Mouse (Mus musculus) gastrocnemius, postnatal 14 days (tissue): Measurements from ENCODE around the gene Sparcl1. TPM values are rescaled to one million over a fixed set of nuclear protein-coding genes. Genes with fewer than 3 reads are reported as not detected.

Experiments
- DNase-seq: peaks from one replicate; pipeline ENCODE4 v3.0.0; 2021; ENCODE audit warnings: mixed read lengths
- intact Hi-C: fragments of 180-260 bp; cut with DNase I; formaldehyde crosslinking; loops from one replicate; pipeline ENCODE4 v1.15.1; 2025; ENCODE audit warnings: low total_unique reads
- microRNA-seq, 2 experiments: library from miRNA; unstranded; fragments of <30 nt; microRNA quantifications; one replicate each; pipeline ENCODE4 v1.2.0; 2021
- total RNA-seq, 2 experiments: library from RNA; stranded (reverse); gene quantifications; 2 replicates each; pipeline ENCODE4 v1.2.3; 2021

Sparcl1 gene
- total RNA-seq, 2 experiments from 2014 or later, result 243 to 252 TPM

DNA sequence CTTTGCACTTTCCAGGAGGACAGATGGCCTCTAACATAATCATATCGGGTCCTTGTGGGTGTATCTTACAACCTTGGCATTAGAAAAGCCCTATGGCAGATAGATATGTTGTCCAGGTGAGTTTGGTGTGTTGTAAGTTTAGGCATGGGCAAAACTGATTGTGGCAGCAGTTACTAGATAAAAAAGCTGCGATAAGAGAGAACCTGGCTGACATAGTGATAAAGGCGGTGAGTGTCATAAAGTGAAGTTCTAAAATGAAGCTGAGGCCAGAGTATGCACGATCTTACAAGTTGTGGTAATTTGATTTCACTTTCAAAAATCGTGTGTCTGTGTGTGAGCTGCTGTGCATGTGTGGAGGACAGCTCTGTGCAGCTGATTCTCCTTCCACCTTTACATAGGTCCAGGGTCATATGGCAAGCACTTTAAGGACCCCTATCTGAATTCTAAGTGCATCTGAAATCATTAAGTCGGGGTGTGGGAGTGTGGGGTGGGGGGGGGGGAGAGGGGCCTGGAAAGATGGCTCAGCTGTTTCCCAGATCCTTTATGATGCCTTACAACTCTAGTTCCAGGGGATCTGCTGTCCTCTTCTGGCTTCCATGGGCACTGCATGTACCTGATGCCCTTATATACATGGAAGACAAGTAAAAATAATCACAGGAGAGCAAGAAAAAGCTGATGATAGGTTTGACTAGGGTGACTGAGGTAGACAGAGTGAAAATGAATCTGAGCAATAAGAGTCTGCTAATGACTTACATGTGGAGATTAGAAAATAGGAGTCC lies 74.2 kb downstream of the Sparcl1 start:
- intact Hi-C loops, result loop anchor here (5.0 kb wide), 1 partner anchor 37 kb away; no protein-coding TSS in a partner anchor
- no peak for DNase-seq

DNA sequence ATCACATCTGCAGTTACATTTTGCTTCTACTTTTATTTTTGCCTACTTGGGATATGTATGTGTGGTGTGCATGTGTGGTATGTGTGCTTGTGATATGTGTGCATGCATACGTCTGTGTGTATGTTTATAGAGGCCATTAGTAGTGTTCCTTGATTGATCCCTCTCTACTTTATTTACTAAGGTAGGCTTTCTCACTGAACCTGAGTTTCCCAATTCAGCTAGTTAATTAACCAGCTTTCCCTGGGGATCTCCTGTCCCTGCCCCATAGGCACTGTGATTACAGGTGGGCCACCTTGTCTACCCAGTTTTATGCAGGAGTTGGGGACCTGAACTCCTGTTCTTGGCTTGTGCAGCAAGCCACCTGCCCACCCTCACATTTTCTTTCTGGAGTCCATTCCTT lies 76.8 kb downstream of the Sparcl1 start:
- DNase-seq, result no peak
- intact Hi-C loops, result loop anchor here (5.0 kb wide), 1 partner anchor 34 kb away; no protein-coding TSS in a partner anchor

DNA sequence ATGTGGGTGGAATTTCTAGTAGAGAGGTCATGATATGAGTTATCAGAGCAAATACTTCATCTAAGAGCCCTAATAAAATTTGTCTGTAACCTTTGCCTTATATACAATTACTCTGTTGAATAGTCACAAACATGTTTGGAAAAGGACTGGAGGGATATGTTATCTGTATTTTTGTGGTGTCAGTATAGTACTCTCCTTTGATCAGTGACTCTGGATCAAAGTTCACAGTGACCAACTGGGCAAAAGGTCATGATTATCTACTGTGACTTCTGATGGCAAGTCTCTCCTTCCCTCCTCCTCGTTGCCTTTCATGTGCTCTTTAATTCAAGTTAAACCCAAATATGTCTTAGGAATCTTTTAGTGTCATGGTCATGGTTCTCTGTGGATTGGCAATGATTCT lies 77.7 kb downstream of the Sparcl1 start:
- intact Hi-C loops, result loop anchor here (5.0 kb wide), 1 partner anchor 34 kb away; no protein-coding TSS in a partner anchor
- no peak for DNase-seq

DNA sequence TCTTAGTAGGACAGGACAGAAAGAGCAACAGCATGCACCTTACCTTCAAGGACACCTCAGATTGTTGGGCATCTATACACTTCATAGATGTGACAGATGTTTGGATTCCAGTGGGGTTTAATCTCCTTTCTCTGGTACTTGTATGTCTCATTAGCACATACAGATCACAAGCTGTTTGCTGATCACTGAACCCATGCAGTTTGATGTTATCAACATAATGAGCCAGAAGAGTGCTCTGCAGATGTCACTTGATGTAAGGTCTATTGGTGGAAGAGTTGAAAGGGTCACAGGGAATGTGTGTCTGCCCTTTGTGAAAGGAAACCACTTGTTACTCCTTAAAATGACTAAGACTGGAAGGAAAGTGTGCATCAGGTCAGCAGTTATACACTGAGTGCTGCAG lies 78.5 kb downstream of the Sparcl1 start:
- intact Hi-C loops, result loop anchor here (5.0 kb wide), 1 partner anchor 33 kb away; no protein-coding TSS in a partner anchor
- DNase-seq, result no peak

DNA sequence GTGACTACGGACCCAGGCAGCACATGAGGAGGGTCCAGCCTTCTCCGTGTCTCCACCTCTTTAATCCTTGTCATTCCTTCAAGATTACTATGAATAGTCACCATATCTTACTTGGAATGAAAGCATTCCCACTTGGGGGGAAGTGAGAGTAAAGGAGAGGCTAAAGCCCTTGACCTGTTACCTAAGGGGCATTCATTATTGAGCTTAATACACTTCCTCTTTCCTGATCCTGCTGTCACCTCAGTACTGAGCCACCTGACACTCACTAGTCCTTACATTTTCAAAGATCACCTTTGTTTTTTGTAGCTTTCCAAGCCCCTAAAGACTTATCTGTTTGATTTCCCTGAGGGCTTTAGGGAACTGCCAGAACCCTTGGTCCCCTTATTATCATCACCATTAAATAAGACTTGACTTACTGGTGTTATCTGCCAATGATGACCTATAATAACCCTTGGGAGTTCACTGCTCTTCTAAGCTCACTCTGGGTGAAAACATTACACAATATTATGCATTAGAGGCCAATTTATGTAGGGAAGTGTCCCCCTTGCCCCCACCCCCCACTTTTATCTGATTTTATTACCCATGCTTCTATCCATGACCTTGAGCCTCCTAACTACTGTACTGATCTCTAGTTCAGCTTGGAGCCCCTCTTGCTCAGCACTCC lies 81.0 kb downstream of the Sparcl1 start:
- DNase-seq, result no peak
- intact Hi-C loops, result no loop called here

Small RNAs within 50 kb of the gene (microRNA-seq; reads per million reads assigned to microRNA genes)
- gene Mir5619, result 0.96 to 1.0 reads per million in 2 experiments

Other genes with a start within 250 kb of the Sparcl1 start
- gene Klhl8, start 202.5 kb downstream of the Sparcl1 start, total RNA-seq, result 10 to 100 TPM; 18.1 to 21.5 TPM
- not detected for gene Hsd17b13, start 136.3 kb downstream of the Sparcl1 start, total RNA-seq
- 10 to 100 TPM; 13.7 to 14.1 TPM for gene Hsd17b11, start 91.8 kb downstream of the Sparcl1 start, total RNA-seq
- 10 to 100 TPM; 52.1 to 53.6 TPM for gene Nudt9, start 67.4 kb downstream of the Sparcl1 start, total RNA-seq
- gene Gm17660, start 36.1 kb downstream of the Sparcl1 start, total RNA-seq, result not detected
- gene Dspp, start 57.0 kb upstream of the Sparcl1 start, total RNA-seq, result not detected
- 1 to 10 TPM; 2.7 to 4.2 TPM for gene Dmp1, start 88.9 kb upstream of the Sparcl1 start, total RNA-seq
- gene Ibsp, start 185.4 kb upstream of the Sparcl1 start, total RNA-seq, result not detected
- gene Mepe, start 211.6 kb upstream of the Sparcl1 start, total RNA-seq, result not detected